Mouse (Mus musculus) testis, adult 2 months (tissue): ENCODE data around the gene Hmbs. TPM values are rescaled to one million over a fixed set of nuclear protein-coding genes. Genes with fewer than 3 reads are reported as not detected.

Experiments used
- H3K27ac ChIP-seq: fragments of 200-500 bp; 2 replicates; pipeline ENCODE4 v1.5.1; 2012; ENCODE audit warnings: low read depth, low read length; ENCODE audit not compliant: control insufficient read depth, insufficient read depth
- H3K27me3 ChIP-seq: fragments of 200-500 bp; 2 replicates; pipeline ENCODE4 v1.6.1; 2012; ENCODE audit warnings: mild to moderate bottlenecking, low read length, moderate library complexity; ENCODE audit not compliant: control insufficient read depth, insufficient read depth
- H3K36me3 ChIP-seq: fragments of 200-500 bp; 2 replicates; pipeline ENCODE4 v1.6.1; 2012; ENCODE audit warnings: mild to moderate bottlenecking, low read length; ENCODE audit not compliant: control insufficient read depth, insufficient read depth
- H3K4me1 ChIP-seq: fragments of 200-500 bp; 2 replicates; pipeline ENCODE4 v1.6.1; 2012; ENCODE audit warnings: low read length; ENCODE audit not compliant: control insufficient read depth, insufficient read depth
- H3K4me3 ChIP-seq: fragments of 200-500 bp; 2 replicates; pipeline ENCODE4 v1.5.1; 2012; ENCODE audit warnings: low read depth, mild to moderate bottlenecking, low read length, moderate library complexity, mixed read lengths; ENCODE audit not compliant: control insufficient read depth
- CTCF ChIP-seq: fragments of 200-500 bp; IDR thresholded peaks from 2 replicates; pipeline ENCODE4 v1.5.1; 2012; ENCODE audit warnings: low read depth, mild to moderate bottlenecking, inconsistent platforms, low read length, moderate library complexity; ENCODE audit not compliant: control insufficient read depth, insufficient read depth, insufficient replicate concordance
- POLR2A ChIP-seq: fragments of 200-500 bp; IDR thresholded peaks from 2 replicates; pipeline ENCODE4 v1.6.1; 2012; ENCODE audit warnings: low read depth, mild to moderate bottlenecking, inconsistent platforms, low read length, moderate library complexity; ENCODE audit not compliant: control insufficient read depth
- polyA plus RNA-seq: library from polyadenylated mRNA; depleted of rRNA; stranded (reverse); fragments of >200 nt; gene quantifications from 2 replicates; pipeline ENCODE4 v1.2.3, GENCODE M21; 2012

The Hmbs gene
- polyA plus RNA-seq, 1 experiment = 18.2 TPM

- Histone ChIP-seq H3K27me3 (no peaks in the 10 kb centered on the region), H3K4me3 (peak overlapping the region; percentile 98), H3K36me3 (peaks cover 7% of the 10 kb centered on the region), H3K4me1 (peaks cover 9% of the 10 kb centered on the region), H3K27ac (peak overlapping the region; percentile 98)
- 0 out of 2 replicates have a peak, but pooled peaks have one; percentile 7 for TF ChIP-seq CTCF
- peak; percentile 47; the same call in 1 of the 2 replicates for TF ChIP-seq POLR2A
These were observed 8.5 kb downstream of the Hmbs start for GRCm38 (mm10) chr9:44335331-44336092.

- Histone ChIP-seq H3K4me3 (peak within 1 kb of the TSS; percentile 98), H3K27me3 (no peaks in the 10 kb centered on the region), H3K4me1 (peaks cover 7% of the 10 kb centered on the region), H3K36me3 (peaks cover 7% of the 10 kb centered on the region), H3K27ac (peak within 1 kb of the TSS; percentile 98)
- TF ChIP-seq POLR2A = peak; percentile 100
- peak; percentile 18; the same call in 1 of the 2 replicates for TF ChIP-seq CTCF
These were observed 9.4 kb downstream of the Hmbs start, which contains the start of gene H2afx for GRCm38 (mm10) chr9:44334396-44335330. H2afx (plus strand) TSS chr9:44334694.

- TF ChIP-seq POLR2A (no peak), CTCF (no peak)
- H3K4me3 ChIP-seq = peak overlapping the region; percentile 70
- peaks cover 7% of the 10 kb centered on the region for H3K36me3 ChIP-seq
- H3K4me1 ChIP-seq = peaks cover 7% of the 10 kb centered on the region
- no peaks in the 10 kb centered on the region for H3K27me3 ChIP-seq
- no peak overlapping the region for H3K27ac ChIP-seq
These were observed 10.9 kb downstream of the Hmbs start for GRCm38 (mm10) chr9:44332918-44333638.

GRCm38 (mm10) chr9:44330736-44331135, 13.3 kb downstream of the Hmbs start:
- Histone ChIP-seq H3K4me3 (no peak overlapping the region), H3K27me3 (no peaks in the 10 kb centered on the region), H3K36me3 (peaks cover 5% of the 10 kb centered on the region)

GRCm38 (mm10) chr9:44327926-44328325, 16.1 kb downstream of the Hmbs start:
- Histone ChIP-seq H3K27me3 (no peaks in the 10 kb centered on the region), H3K27ac (no peak overlapping the region), H3K4me1 (peaks cover 19% of the 10 kb centered on the region), H3K4me3 (no peak overlapping the region), H3K36me3 (peaks cover 2% of the 10 kb centered on the region)
- no peak for TF ChIP-seq CTCF
- TF ChIP-seq POLR2A = no peak

More at GRCm38 (mm10) chr9:44330736-44331135, 13.3 kb downstream of the Hmbs start:
- peaks cover 21% of the 10 kb centered on the region for H3K4me1 ChIP-seq
- H3K27ac ChIP-seq = no peak overlapping the region
- TF ChIP-seq POLR2A (no peak), CTCF (no peak)

DNA sequence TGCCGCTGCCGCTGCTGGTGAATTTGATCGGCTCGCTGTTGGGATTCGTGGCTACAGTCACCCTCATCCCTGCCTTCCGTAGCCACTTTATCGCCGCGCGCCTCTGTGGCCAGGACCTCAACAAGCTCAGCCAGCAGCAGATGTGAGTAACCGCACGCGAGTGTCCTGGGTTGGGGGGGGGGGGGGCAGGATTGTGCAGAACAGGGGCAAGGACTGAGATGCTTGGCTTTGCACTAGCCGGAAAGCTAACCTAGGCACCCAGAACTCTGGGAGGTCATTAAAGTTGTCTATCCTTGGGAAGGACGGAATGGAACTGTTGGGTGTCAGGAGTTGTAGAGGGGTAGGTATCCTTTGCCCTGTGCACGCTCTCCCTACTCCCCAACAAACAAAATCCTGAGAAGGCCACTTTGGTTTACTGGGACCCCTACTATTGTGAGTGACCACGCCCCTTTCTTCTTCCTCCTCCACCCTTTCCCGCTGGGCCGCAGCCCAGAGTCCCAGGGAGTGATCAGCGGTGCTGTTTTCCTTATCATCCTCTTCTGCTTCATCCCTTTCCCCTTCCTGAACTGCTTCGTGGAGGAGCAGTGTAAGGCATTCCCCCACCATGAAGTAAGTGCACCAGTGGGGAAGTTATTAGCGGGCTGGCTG, 16.8 kb downstream of the Hmbs start:
- Histone ChIP-seq H3K27ac (peak overlapping the region; percentile 90), H3K4me3 (peak overlapping the region; percentile 95), H3K27me3 (no peaks in the 10 kb centered on the region), H3K4me1 (peaks cover 19% of the 10 kb centered on the region), H3K36me3 (peaks cover 2% of the 10 kb centered on the region; the same call in 1 of the 2 replicates)
- no peak for TF ChIP-seq POLR2A
- TF ChIP-seq CTCF = no peak
